Mouse (Mus musculus): Measurements from ENCODE around the gene Shf. TPM values are rescaled to one million over a fixed set of nuclear protein-coding genes. Genes with fewer than 3 reads are reported as not detected.
A peak's percentile ranks its signal among the peaks of the same experiment; 100 is the strongest.

Gene Shf
- polyA plus RNA-seq, 1 experiment from 2014 or later = 12.0 TPM

DNA sequence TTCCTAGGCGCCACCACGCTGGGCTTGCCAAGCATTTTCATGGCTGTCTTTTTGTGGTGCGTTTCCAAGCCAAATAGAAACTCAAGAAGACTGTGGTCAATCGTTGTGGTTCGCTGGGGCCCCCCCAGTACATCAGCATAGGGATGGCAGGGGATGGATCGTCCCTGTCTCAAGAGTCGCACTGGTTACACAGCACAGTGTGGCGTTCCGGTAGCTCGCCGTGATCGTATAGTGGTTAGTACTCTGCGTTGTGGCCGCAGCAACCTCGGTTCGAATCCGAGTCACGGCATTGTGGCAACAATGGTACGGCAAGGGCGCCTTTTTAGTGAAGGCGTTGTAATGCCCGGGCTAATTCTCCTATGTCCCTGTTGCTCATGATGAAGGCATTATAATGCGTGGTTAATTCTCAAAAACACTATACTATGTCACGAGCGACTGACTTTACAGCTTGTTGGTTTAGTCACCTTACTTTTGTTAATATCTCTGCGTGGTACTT is 8.8 kb upstream of the Shf start:
- Histone ChIP-seq H3K27me3 (replicated peaks) (no peaks in the 10 kb centered on the region), H3K36me3 (no peaks in the 10 kb centered on the region), H3K4me3 (replicated peaks) (peak overlapping the region; percentile 60), H3K9ac (replicated peaks) (peak overlapping the region; percentile 79), H3K9me3 (replicated peaks) (no peaks in the 10 kb centered on the region), H3K27ac (replicated peaks) (peak overlapping the region; percentile 96), H3K4me2 (peak overlapping the region; percentile 53), H3K4me1 (peaks cover 18% of the 10 kb centered on the region)
- under 1% methylated on average over 26 of the region's 26 CpGs for WGBS
- ATAC-seq (ENCODE audit: low FRiP score) = peak; percentile 86

DNA sequence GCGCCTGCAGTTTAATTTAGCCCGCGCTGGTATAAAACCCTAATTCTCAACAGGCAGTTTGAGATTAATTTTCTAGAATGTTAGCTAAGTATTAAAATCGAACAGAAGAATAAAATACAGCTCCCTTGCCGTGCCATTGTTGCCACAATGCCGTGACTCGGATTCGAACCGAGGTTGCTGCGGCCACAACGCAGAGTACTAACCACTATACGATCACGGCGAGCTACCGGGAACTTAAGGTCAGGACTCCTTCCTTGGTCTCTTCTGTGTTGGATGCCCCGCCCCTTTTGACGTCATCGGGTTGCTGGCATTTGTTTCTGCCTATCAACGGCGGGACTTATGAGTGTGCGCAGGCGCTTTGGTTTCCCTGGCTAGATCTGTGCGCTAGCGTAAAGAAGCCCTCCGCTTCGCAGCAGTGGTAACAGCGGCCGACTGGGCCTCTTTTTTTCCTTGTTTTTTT is 8.3 kb upstream of the Shf start:
- Histone ChIP-seq H3K9me3 (replicated peaks) (no peaks in the 10 kb centered on the region), H3K4me1 (peaks cover 18% of the 10 kb centered on the region), H3K36me3 (no peaks in the 10 kb centered on the region), H3K4me2 (peak overlapping the region; percentile 53), H3K4me3 (replicated peaks) (peak overlapping the region; percentile 60), H3K27ac (replicated peaks) (peak overlapping the region; percentile 96), H3K9ac (replicated peaks) (peak overlapping the region; percentile 79), H3K27me3 (replicated peaks) (no peaks in the 10 kb centered on the region)
- ATAC-seq (ENCODE audit: low FRiP score) = peak; percentile 89
- WGBS = under 1% methylated on average over 28 of the region's 28 CpGs

DNA sequence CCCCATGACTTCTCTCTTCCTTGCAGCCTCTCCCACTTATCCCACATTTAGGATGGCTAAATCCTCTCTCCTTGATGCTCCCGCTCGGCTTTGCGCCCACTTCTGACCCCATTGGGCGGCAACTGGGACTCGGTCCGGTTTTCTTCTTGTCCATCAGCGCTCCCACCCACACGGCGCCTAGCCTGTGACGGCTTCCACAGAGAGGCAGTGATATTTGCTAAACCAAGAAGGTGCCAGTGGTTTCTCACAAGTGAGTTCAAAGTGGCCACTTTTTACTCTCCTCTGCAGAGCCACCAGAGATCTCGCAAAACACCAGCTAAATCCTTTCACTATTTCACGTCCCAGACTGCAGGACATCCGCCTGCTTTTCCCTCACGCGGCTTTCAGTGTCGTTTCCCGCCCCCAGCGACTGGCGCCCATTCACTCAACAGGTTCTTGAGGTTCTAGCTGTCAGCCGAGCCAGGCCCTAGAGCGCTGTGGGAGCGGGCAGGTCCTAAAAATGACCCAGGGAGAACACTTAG is 7.1 kb upstream of the Shf start:
- peak overlapping the region; percentile 93 for H3K27ac ChIP-seq (replicated peaks)
- no peaks in the 10 kb centered on the region for H3K36me3 ChIP-seq
- H3K9ac ChIP-seq (replicated peaks) = peak overlapping the region; percentile 78
- no peaks in the 10 kb centered on the region for H3K27me3 ChIP-seq (replicated peaks)
- peak overlapping the region; percentile 92 for H3K4me2 ChIP-seq
- no peak for ATAC-seq (ENCODE audit: low FRiP score)
- WGBS = under 1% methylated on average over 22 of the region's 22 CpGs
- peaks cover 18% of the 10 kb centered on the region for H3K4me1 ChIP-seq
- H3K4me3 ChIP-seq (replicated peaks) = peak overlapping the region; percentile 85
- no peaks in the 10 kb centered on the region for H3K9me3 ChIP-seq (replicated peaks)

DNA sequence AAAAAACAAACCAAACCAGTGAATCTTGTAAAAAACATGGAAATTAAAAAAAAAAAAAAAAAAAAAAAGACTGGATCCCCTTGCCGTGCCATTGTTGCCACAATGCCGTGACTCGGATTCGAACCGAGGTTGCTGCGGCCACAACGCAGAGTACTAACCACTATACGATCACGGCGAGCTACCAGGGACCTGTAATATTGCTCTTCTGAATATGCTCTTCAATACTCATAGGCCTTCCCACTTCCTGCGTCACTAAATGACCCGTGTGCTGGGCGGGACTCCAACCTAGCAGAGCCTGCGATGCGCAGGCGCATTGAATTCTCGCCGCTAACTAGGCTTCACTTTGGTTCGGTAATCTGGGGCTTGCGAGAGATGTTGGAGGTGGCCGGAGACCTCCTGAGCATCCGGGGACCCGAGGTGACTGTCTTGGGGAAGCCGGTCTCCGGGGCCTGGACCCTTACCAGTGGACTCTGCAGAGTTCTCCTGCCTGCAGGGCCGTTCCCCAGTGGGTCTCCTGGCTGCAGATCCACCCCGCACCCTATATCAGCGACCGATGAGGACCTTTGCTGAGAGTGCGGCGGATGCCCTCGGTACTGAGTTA is 6.5 kb upstream of the Shf start:
- no peaks in the 10 kb centered on the region for H3K36me3 ChIP-seq
- ATAC-seq (ENCODE audit: low FRiP score) = peak; percentile 87
- H3K9ac ChIP-seq (replicated peaks) = peak overlapping the region; percentile 78
- peak overlapping the region; percentile 85 for H3K4me3 ChIP-seq (replicated peaks)
- WGBS = under 1% methylated on average over 32 of the region's 32 CpGs
- H3K4me1 ChIP-seq = peaks cover 18% of the 10 kb centered on the region
- H3K27me3 ChIP-seq (replicated peaks) = no peaks in the 10 kb centered on the region
- peak overlapping the region; percentile 93 for H3K27ac ChIP-seq (replicated peaks)
- peak overlapping the region; percentile 92 for H3K4me2 ChIP-seq
- no peaks in the 10 kb centered on the region for H3K9me3 ChIP-seq (replicated peaks)

DNA sequence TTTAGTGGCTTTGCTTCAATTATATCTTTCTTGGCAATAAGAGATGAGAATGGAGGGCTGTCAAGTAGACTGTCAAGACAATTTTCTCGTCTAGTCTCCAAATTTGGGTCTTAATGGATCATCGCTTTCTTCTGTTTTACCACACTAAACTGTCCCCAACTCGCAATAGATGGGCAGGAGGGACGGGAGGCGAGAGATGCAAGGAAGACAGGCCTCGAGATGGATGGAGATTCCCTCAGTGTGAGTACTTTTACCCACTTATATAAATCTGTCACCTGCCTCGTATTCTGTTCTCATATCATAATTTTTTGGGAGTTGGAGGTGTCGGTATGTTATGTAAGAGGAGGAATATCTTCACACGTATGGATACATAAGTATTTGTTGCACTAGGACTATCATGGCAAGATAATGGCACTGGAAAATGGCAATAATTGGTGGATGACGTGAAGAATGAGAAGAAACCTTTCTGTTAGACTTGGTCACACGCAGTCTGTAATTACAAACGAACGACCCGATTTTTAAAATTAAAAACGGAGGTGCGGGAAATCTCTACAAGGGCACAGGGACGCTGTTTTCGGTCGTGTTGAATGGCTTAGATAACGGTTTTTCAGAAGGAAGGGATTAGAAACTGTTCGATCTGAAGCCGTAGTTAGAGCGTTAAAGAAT is 5.8 kb upstream of the Shf start:
- Histone ChIP-seq H3K36me3 (no peaks in the 10 kb centered on the region), H3K4me1 (peaks cover 18% of the 10 kb centered on the region), H3K4me2 (peak overlapping the region; percentile 52), H3K4me3 (replicated peaks) (peak overlapping the region; percentile 85), H3K27ac (replicated peaks) (peak overlapping the region; percentile 82), H3K27me3 (replicated peaks) (no peaks in the 10 kb centered on the region), H3K9me3 (replicated peaks) (no peaks in the 10 kb centered on the region), H3K9ac (replicated peaks) (peak overlapping the region; percentile 58)
- 13% methylated on average over 23 of the region's 23 CpGs for WGBS
- no peak for ATAC-seq (ENCODE audit: low FRiP score)

DNA sequence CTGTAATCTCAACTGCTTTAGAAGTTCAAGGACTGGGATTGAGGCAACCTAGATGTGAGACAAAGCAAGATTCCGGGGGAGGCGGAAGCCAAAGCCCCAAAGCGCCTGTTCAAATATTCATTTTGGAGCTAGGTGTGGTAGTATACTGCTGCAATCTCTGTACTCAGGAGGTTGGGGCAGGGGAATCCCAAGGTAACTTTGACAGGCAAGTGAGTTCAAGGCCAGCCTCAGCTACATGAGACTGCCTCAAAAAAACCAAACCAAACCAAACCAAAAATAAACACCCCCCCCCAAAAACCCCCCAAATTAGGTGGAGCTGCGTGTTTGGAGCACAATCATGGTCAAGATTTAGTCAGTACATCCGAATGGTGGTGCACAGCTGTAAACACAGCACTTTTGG is 5.0 kb upstream of the Shf start:
- Histone ChIP-seq H3K9me3 (replicated peaks) (no peaks in the 10 kb centered on the region), H3K27ac (replicated peaks) (0 out of 2 replicates have a peak overlapping the region, but pooled peaks have one; percentile 41), H3K4me2 (peak overlapping the region; percentile 52; the same call in 1 of the 2 replicates), H3K36me3 (no peaks in the 10 kb centered on the region), H3K9ac (replicated peaks) (no peak overlapping the region), H3K4me1 (peaks cover 24% of the 10 kb centered on the region), H3K27me3 (replicated peaks) (no peaks in the 10 kb centered on the region), H3K4me3 (replicated peaks) (no peak overlapping the region)
- no peak for ATAC-seq (ENCODE audit: low FRiP score)
- 81% methylated on average over 5 of the region's 5 CpGs for WGBS

DNA sequence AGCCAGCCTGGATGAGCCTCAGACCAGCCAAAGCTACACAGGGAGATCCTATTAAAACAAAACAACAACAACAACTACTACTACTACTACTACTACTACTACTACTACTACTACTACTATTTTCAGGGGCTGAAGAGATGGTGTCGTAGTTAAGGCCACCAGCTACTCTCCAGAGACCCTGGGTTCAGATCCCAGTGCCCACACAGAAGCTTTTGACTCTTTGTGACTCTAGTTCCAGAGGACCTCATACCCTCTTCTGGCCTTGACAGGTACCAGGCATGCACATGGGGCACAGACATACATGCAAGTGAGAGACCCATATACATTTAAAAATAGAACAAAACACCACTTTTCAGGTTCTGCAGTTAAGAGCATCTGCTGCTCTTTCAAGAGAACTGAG is 3.6 kb upstream of the Shf start:
- Histone ChIP-seq H3K27ac (replicated peaks) (no peak overlapping the region), H3K36me3 (no peaks in the 10 kb centered on the region), H3K27me3 (replicated peaks) (no peaks in the 10 kb centered on the region), H3K9ac (replicated peaks) (no peak overlapping the region), H3K9me3 (replicated peaks) (no peaks in the 10 kb centered on the region), H3K4me3 (replicated peaks) (no peak overlapping the region), H3K4me1 (peaks cover 23% of the 10 kb centered on the region), H3K4me2 (no peak overlapping the region)
- no peak for ATAC-seq (ENCODE audit: low FRiP score)
- WGBS = 81% methylated on average over 1 of the region's 1 CpGs

DNA sequence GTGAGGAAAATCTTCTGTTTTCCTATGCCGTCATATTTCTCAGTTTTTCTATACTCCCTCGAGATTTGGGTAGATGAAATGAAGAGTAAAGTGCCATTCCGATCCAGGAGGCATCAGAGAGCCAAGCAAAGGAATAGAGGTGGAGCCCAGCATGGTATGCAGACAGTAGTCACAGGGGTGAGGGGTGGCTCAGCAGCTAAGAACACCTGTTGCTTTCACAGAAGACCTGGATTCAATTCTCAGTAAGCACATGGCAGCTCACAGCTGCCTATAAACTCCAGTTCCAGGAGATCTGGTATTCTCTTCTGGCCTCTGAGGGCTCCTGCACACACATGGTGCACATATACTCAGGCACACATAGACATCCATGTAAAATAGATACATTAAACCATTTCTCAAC is 3.1 kb upstream of the Shf start:
- WGBS = 67% methylated on average over 3 of the region's 3 CpGs
- Histone ChIP-seq H3K9ac (replicated peaks) (no peak overlapping the region), H3K27me3 (replicated peaks) (no peaks in the 10 kb centered on the region), H3K27ac (replicated peaks) (no peak overlapping the region), H3K36me3 (no peaks in the 10 kb centered on the region), H3K4me2 (no peak overlapping the region), H3K9me3 (replicated peaks) (no peaks in the 10 kb centered on the region), H3K4me1 (peaks cover 28% of the 10 kb centered on the region), H3K4me3 (replicated peaks) (no peak overlapping the region)
- no peak for ATAC-seq (ENCODE audit: low FRiP score)

DNA sequence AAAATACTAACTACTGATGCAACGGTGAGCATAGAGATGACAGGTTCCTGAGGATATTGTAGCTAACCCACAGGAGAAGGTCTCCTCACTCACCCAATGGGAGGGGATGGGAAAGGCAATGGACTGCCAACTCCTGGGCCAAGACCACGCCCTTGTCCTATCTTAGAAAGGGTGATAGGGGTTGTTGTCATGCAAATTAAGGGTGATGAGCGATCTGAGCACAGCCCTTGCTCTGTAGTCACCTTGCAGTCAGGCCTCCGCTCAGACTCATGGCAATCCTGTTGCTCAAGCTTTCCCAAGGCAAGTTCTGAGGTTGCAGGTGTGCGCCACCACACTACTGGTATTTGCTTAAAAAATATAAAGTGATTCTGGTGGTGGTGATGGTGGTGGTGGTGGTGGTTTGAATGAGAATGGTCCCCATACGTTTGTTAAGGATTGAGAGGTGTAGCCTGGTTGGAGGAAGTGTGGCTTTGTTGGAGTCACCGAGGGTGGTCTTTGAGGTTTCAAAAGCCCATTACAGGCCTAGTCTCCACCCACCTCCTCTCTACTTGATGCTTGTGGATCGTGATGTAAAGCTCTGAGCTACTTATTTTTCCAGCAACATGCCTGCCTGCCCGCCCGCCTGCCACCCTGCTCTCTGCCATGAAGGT is 1.3 kb upstream of the Shf start:
- Histone ChIP-seq H3K4me3 (replicated peaks) (no peak overlapping the region), H3K9ac (replicated peaks) (no peak overlapping the region), H3K4me1 (peaks cover 41% of the 10 kb centered on the region), H3K36me3 (no peaks in the 10 kb centered on the region), H3K4me2 (peak overlapping the region; percentile 68; the same call in 1 of the 2 replicates), H3K27ac (replicated peaks) (no peak overlapping the region), H3K27me3 (replicated peaks) (no peaks in the 10 kb centered on the region), H3K9me3 (replicated peaks) (no peaks in the 10 kb centered on the region)
- no peak for ATAC-seq (ENCODE audit: low FRiP score)
- WGBS = 26% methylated on average over 10 of the region's 10 CpGs

DNA sequence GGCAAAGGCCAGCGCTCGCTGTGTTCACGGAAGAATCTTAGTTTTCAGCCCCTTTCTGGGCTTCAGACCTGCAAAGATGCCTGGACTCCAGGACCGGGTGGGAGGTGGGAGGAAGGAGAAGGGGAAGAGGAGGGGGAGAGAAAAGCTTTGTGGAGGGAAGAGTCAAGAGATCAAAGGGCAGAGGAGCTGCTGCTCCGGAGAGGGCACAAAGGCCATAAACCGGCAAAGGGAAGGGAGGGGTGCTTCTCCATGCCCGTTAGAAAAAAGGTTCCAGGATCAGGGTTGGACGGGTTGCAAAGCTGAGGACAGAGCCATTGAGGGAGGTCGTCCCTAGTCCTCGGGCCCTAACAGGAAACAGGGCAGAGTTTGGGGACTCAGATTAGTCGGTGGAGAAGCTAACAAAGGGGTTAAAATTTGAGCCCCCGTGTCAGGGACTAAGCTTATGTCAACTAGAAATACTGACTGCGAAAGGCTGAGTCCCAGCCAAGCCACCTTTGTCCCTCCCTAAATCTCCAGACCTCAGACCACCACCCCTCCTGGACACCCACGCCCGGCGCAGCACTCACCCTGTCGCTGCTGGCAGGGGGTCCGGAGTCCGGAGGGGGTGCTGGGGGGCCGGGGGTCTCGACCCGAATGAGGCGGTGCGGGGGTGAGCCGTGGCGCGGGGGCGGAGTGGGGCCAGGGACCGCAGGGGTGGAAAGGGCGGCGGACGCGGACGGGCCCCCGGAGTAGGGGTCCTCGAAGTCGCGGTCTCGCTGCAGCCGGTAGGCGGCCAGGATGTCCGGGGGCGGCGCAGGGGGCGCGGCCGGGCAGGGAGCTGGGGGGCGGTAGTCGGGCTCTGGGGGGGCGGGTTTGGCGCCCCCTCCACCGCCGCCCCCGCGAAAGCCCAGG is 636 bp downstream of the Shf start:
- H3K27me3 ChIP-seq (replicated peaks) = no peaks in the 10 kb centered on the region
- H3K9me3 ChIP-seq (replicated peaks) = no peaks in the 10 kb centered on the region
- peak overlapping the region; percentile 96 for H3K9ac ChIP-seq (replicated peaks)
- H3K27ac ChIP-seq (replicated peaks) = peak overlapping the region; percentile 78
- ATAC-seq (ENCODE audit: low FRiP score) = peak; percentile 55
- H3K4me2 ChIP-seq = peak overlapping the region; percentile 68
- H3K4me1 ChIP-seq = peaks cover 38% of the 10 kb centered on the region
- WGBS = 0% methylated on average over 43 of the region's 55 CpGs
- no peaks in the 10 kb centered on the region; the same call in 1 of the 2 replicates for H3K36me3 ChIP-seq
- H3K4me3 ChIP-seq (replicated peaks) = peak overlapping the region; percentile 91

DNA sequence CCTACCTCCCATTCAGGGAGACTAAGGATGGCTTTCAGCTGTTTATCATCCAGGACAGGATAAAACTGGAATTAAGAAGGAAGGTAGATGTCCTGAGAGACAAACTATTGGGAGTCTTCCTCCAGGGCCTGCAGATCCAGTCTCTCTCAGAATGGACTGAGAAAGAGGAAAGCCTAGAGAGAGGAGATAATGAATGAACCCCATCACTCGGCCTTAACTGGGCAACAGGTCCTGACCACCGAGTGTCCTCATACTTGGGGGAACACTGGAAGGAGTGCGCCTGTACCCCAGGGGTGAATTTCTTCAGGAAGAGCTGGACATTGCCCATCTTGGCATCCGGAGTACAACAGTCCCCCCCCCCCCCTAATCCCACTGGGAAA is 1.3 kb downstream of the Shf start:
- peak overlapping the region; percentile 68 for H3K4me2 ChIP-seq
- no peak for ATAC-seq (ENCODE audit: low FRiP score)
- peaks cover 39% of the 10 kb centered on the region for H3K4me1 ChIP-seq
- H3K27ac ChIP-seq (replicated peaks) = no peak overlapping the region
- WGBS = 10% methylated on average over 4 of the region's 4 CpGs
- H3K4me3 ChIP-seq (replicated peaks) = peak overlapping the region; percentile 91
- H3K9ac ChIP-seq (replicated peaks) = peak overlapping the region; percentile 96
- no peaks in the 10 kb centered on the region for H3K9me3 ChIP-seq (replicated peaks)
- H3K27me3 ChIP-seq (replicated peaks) = no peaks in the 10 kb centered on the region
- no peaks in the 10 kb centered on the region; the same call in 1 of the 2 replicates for H3K36me3 ChIP-seq
